Mouse (Mus musculus) testis, adult 2 months (tissue): ENCODE measurements around the gene Zfc3h1. TPM values are rescaled to one million over a fixed set of nuclear protein-coding genes. Genes with fewer than 3 reads are reported as not detected.

Source experiments
- H3K27ac ChIP-seq: fragments of 200-500 bp; 2 replicates; pipeline ENCODE4 v1.5.1; 2012; ENCODE audit warnings: low read depth, low read length; ENCODE audit not compliant: control insufficient read depth, insufficient read depth
- H3K27me3 ChIP-seq: fragments of 200-500 bp; 2 replicates; pipeline ENCODE4 v1.6.1; 2012; ENCODE audit warnings: mild to moderate bottlenecking, low read length, moderate library complexity; ENCODE audit not compliant: control insufficient read depth, insufficient read depth
- H3K36me3 ChIP-seq: fragments of 200-500 bp; 2 replicates; pipeline ENCODE4 v1.6.1; 2012; ENCODE audit warnings: mild to moderate bottlenecking, low read length; ENCODE audit not compliant: control insufficient read depth, insufficient read depth
- H3K4me1 ChIP-seq: fragments of 200-500 bp; 2 replicates; pipeline ENCODE4 v1.6.1; 2012; ENCODE audit warnings: low read length; ENCODE audit not compliant: control insufficient read depth, insufficient read depth
- H3K4me3 ChIP-seq: fragments of 200-500 bp; 2 replicates; pipeline ENCODE4 v1.5.1; 2012; ENCODE audit warnings: low read depth, mild to moderate bottlenecking, low read length, moderate library complexity, mixed read lengths; ENCODE audit not compliant: control insufficient read depth
- CTCF ChIP-seq: fragments of 200-500 bp; IDR thresholded peaks from 2 replicates; pipeline ENCODE4 v1.5.1; 2012; ENCODE audit warnings: low read depth, mild to moderate bottlenecking, inconsistent platforms, low read length, moderate library complexity; ENCODE audit not compliant: control insufficient read depth, insufficient read depth, insufficient replicate concordance
- POLR2A ChIP-seq: fragments of 200-500 bp; IDR thresholded peaks from 2 replicates; pipeline ENCODE4 v1.6.1; 2012; ENCODE audit warnings: low read depth, mild to moderate bottlenecking, inconsistent platforms, low read length, moderate library complexity; ENCODE audit not compliant: control insufficient read depth
- polyA plus RNA-seq: library from polyadenylated mRNA; depleted of rRNA; stranded (reverse); fragments of >200 nt; gene quantifications from 2 replicates; pipeline ENCODE4 v1.2.3, GENCODE M21; 2012; rRNA removed

The Zfc3h1 gene
- polyA plus RNA-seq, 1 experiment = 36.1 TPM

- Histone ChIP-seq H3K4me1 (peaks cover 3% of the 10 kb centered on the region), H3K36me3 (no peaks in the 10 kb centered on the region), H3K4me3 (no peak overlapping the region), H3K27me3 (peaks cover 2% of the 10 kb centered on the region; the same call in 1 of the 2 replicates), H3K27ac (no peak overlapping the region)
- no peak for TF ChIP-seq POLR2A
- TF ChIP-seq CTCF = no peak
Measured at GRCm38 (mm10) chr10:115476506-115476905, 91.7 kb downstream of the Zfc3h1 start.

GRCm38 (mm10) chr10:115478441-115479141, 93.8 kb downstream of the Zfc3h1 start:
- peaks cover 2% of the 10 kb centered on the region; the same call in 1 of the 2 replicates for H3K27me3 ChIP-seq
- TF ChIP-seq CTCF = no peak
- no peak for TF ChIP-seq POLR2A
- H3K4me3 ChIP-seq = no peak overlapping the region
- H3K36me3 ChIP-seq = no peaks in the 10 kb centered on the region
- H3K4me1 ChIP-seq = peaks cover 3% of the 10 kb centered on the region
- H3K27ac ChIP-seq = no peak overlapping the region

Other genes starting within 250 kb of the Zfc3h1 start
- gene Tph2, start 199.9 kb upstream of the Zfc3h1 start, polyA plus RNA-seq = 0.59 and 0.75 TPM in 2 replicates
- 38.4 and 41.5 TPM in 2 replicates for gene Tbc1d15, start 133.5 kb upstream of the Zfc3h1 start, polyA plus RNA-seq
- 6.7 and 8.3 TPM in 2 replicates for gene Rab21, start 69.4 kb upstream of the Zfc3h1 start, polyA plus RNA-seq
- 6.0 and 6.8 TPM in 2 replicates for gene Tmem19, start 22.5 kb upstream of the Zfc3h1 start, polyA plus RNA-seq
- 2.5 and 3.0 TPM in 2 replicates for gene Thap2, start 516 bp upstream of the Zfc3h1 start, polyA plus RNA-seq
- gene A930009A15Rik, start 185.0 kb downstream of the Zfc3h1 start, polyA plus RNA-seq = not detected in 2 replicates
- 0.05 and 0.40 TPM in 2 replicates for gene Lgr5, start 202.8 kb downstream of the Zfc3h1 start, polyA plus RNA-seq